Mouse (Mus musculus) lung, postnatal 14 days (tissue): ENCODE measurements around the gene Atg4c.

Experiments used
- DNase-seq: peaks from one replicate; pipeline ENCODE4 v3.0.0; 2021

The Atg4c gene

GRCm38 (mm10) chr4:99193810-99194582 is at the start of gene Atg4c:
TSS of gene Atg4c (plus strand) at chr4:99193934.
- DNase-seq: peak; percentile 79

DNA sequence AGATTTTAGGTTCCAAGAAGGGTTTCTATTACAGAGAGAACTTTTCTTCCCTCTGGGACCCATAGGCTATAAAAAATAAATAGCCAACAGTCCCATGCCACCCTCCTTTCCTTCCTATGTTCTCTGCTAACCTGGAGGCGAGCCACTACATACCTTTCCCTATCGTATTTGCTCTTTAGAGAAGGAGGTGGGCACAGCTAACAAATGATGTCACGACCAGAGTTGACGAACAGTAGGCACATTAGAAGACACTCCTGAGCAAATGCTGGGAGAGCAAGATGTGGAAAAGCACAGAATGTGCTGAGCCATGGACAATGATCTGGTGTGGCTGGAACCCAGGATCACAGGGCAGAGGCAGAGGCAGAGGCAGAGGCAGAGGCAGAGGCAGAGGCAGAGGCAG is 42.3 kb upstream of the Atg4c start:
- DNase-seq: no peak

DNA sequence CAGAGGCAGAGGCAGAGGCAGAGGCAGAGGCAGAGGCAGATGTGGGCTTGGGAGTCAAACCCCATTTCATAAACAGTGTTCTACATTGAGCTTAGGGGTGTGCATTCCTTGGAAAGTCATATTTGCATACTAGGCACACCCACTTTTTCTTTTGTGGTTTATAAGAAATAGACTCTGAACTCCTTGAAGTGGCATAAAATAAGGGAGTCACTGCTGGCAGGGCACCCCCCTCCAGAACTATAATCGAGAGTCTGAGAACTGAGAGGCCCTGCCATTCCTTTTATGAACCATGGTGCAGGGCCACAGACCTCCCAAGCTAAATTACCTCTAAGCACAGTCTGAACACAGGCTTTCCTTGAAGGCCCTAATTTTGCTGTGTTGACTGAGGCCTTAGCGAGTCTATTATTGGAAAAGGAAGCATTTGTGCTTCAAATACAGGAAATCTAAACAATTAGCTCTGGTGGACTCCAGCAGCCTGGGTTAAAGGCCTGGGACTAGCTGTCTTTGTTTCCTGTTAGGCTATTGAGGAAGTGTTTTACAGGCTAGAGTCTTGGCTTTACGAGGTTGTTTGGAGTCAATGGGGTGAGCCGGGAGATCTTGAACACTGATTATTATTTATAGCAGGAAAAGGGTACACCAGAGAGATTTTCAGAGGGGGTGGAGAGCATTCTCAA is 41.7 kb upstream of the Atg4c start:
- no peak for DNase-seq

- no peak for DNase-seq
Observed at GRCm38 (mm10) chr4:99156641-99157307, 37.0 kb upstream of the Atg4c start.

DNA sequence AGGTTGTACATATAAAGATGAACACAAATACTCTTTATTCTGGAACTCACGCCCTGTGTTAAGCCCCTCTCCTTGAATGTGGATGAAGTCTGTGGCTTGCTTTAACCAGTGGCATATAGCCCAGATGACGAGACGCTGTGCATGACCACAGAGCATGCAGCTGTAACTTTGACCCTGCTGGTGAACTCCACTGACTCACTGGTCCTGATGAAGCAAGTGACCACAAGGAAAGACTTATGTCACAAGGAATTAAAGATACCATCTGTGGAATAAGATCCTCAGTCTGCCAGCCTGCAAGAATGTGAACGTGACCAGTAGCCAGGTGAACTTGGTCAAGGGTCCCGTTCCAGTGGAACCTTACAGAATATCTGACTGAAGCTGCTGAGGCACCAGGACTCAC is 35.2 kb upstream of the Atg4c start:
- DNase-seq: no peak

DNA sequence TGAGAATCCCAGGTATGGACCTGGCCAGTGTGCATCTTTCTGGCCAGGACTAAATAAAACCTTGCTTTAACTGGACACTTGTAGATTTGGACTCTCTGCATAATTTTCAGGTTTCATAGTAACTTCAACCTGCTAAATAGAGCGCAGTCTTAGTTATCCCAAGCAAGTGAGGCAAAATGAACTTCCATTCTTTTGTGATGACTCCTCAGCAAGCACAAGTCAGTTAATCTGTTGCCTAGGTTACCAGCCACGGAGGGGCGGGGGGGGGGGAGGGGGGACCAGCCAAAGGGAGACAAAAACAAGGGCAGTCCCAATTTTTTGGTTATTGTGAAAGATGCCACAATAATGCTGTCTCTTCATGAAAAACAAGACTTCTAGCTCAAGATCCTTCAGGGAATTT is 33.3 kb upstream of the Atg4c start:
- no peak for DNase-seq

DNA sequence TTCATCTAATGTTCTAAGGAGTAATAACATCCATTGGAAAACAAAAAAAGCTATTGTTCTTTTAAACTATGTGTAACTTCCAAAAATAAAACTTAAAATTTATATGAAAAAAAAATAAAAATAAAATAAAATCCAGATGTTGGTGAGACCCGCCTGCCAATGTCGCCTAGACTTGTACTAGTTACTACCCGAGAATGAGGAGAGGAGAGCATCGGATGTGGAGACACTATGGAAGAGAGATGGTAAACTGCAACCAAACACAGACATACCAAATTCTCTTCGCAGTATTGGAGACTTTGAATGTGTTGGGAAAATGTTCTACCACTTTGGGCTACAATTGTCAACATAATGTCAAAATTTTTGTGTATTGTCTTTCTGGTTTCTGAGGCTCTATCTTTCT is 32.8 kb upstream of the Atg4c start:
- no peak for DNase-seq

DNA sequence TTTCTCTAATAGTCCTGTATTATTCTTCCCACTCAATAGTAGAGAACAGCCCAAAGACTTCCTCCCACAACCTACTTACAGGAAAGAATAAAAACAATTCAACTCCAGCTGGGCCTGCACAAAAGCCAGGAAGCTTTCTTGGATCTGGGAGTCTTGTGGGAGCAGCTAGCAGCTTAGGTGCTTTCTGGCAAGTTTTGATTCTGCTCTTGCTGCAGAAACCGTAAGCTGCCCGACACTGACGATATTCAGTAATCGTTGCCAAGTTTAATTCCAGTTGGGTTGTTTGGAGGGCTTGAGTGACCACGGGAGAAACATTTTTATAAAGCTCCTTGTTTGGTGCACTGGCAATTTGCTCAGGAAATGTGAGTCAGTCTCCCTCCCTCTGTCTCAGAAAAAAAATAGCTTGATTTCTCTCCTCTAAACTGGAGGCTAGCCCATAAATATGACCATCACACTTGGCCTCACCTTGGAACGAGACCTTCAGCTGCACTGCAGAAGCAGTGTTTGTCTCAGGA is 32.2 kb upstream of the Atg4c start:
- no peak for DNase-seq

GRCm38 (mm10) chr4:99163001-99163400 is 30.7 kb upstream of the Atg4c start:
- no peak for DNase-seq

- DNase-seq: peak; percentile 39
Observed at GRCm38 (mm10) chr4:99163547-99163946, 30.2 kb upstream of the Atg4c start.

DNA sequence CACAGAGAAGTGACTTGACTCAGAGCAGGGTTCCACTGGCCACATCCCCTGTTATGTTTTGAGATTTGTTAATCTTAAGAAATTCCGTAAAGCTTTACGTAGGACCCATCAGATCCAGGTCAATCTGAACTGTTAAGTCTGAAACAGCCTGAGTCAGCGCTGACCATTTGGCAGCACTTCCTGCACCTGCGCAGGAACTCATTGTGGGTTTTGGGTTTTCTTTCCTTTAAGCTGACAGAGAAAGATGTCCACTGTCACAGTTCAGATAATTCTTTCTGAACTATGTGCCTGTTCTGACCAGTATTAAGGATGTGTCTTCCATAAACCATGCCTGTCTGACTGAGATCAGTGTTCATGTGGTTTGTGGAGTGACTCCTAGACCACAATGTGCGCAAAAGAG is 24.9 kb upstream of the Atg4c start:
- DNase-seq: no peak

- no peak for DNase-seq
Observed at GRCm38 (mm10) chr4:99174265-99174664, 19.5 kb upstream of the Atg4c start.

DNA sequence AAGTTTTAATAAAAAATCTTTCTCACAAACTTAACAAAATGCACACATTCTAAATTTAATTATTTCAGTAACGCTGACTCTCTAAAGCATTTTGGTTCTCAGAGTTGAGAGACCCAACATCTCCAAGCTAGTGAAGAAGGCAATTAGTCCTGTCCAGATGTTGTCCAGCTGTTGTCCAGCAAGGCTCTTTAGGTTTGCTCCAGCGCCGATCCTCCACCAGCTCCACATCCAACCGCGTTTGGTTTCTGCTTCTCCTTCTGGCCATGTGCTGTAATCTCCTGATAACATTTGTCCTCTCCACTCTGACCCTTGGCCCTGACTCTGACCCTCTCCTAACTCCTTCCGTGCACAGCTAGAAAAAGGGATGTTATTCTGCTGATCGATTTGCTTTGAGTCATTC is 16.9 kb upstream of the Atg4c start:
- no peak for DNase-seq

- no peak for DNase-seq
Observed at GRCm38 (mm10) chr4:99177255-99177654, 16.5 kb upstream of the Atg4c start.

DNA sequence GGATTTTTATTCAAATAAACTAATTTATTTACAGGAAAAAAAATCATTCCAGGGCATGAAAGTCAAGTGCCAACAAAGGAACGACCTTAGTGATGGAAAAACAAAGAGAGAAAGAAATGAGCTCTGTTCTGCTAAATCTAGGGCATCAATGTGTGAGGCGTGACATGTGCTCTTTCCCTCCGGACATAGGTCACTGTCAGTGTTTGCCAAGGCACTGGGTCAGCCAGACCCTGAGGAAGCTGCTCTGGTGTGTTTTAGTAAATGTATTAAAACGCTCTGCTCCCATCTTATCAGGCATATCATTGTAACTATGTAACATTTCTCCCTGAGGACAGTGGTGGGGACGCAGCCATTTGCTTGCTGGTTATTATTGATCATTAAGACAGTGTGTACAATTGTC is 14.9 kb upstream of the Atg4c start:
- DNase-seq: no peak

- no peak for DNase-seq
Observed at GRCm38 (mm10) chr4:99179446-99180120, 14.2 kb upstream of the Atg4c start.

- peak; percentile 51 for DNase-seq
Observed at GRCm38 (mm10) chr4:99180921-99181320, 12.8 kb upstream of the Atg4c start.

DNA sequence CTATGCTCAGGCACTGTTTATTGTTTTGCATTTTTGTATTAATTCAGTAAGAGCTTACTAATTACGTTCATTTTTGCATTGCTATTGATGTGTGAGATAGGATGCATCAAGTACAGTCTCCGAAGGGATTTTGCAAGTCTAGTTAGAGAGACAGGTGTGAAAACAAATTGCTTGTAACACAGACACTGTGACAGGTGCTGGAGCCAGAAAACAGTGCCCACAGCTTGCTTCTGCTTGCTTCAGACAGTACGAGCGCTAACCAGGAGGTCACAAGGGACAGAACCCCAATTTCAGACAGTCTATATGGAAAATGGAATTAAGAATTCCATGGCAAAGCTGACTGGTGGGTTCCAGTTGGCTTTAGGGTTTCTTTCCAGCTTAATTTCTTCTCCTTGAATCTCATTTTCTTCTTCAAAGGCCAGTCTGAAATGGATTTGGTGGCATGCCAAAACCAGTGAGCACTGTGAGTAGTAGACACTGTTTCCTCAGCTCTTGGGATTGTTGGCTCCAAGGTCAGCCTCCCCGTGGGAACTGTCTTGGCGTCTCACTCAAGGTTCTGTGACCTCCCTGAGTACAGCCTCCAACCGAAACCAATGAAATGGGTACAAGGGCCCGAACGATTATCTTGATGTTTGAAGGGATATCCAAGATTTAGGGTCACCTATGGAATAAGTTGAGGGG is 11.9 kb upstream of the Atg4c start:
- peak; percentile 19 for DNase-seq

GRCm38 (mm10) chr4:99182660-99183431 is 10.9 kb upstream of the Atg4c start:
- DNase-seq: no peak

DNA sequence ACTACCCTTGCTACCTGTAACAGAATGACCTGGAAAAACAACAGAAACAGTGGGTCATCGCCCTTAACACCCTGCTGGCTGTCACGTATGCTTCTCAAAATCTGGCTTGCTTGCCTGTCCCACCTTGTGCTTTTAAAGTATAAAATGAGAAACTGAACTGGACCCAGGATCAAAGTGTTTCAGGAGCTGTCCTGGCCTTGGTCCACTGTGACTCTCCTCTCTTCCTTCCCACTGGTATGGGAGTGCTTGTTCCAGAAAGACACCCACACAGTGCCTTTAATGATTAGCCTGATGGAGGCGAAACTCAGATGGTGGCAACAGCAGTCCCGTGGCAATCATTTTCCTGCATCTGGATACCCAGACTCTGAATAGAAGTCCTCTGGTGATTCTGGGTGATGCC is 9.1 kb upstream of the Atg4c start:
- DNase-seq: no peak

DNA sequence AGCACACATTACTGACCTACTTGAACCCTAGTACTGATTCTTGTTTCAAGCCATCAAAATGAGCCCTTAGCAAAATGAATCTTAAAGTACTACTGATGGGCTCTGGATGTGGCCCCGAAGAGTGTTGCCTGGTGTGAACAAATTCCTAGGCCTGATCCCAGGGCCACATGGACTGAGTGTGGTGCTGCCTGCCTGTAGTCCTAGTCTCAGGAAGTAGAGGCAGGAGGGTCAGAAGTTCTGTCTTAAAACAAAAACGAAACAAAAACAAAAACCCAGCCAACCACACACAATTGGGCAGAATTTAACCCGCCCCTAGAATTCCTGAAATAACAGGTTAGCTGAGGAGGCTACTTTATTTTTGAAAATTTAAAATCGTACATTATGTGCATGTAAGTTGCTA is 8.4 kb upstream of the Atg4c start:
- no peak for DNase-seq
